Mouse (Mus musculus) neutrophil, adult 59 days (primary cell): Measurements from ENCODE around the gene Ilkap. TPM values are rescaled to one million over a fixed set of nuclear protein-coding genes. Genes with fewer than 3 reads are reported as not detected.

ENCODE experiments used
- total RNA-seq, 2 experiments: library from RNA; stranded (reverse); gene quantifications; 1 replicate in 1 of 2; 2 replicates in 1 of 2; pipeline ENCODE4 v1.2.4; 2023

Ilkap gene
- total RNA-seq, result 10 to 100 TPM; 50.3 to 58.3 TPM

GRCm38 (mm10) chr1:91398260-91399062 is at the start of gene Ilkap:
Ilkap (minus strand) TSS chr1:91398815.

GRCm38 (mm10) chr1:91413898-91414594 is 15.4 kb upstream of the Ilkap start, which contains the start of gene Hes6:
Hes6 (minus strand) TSS chr1:91414038.

GRCm38 (mm10) chr1:91366215-91367108 is 32.2 kb downstream of the Ilkap start, which contains the start of gene Erfe:
Erfe (plus strand) TSS chr1:91366430.

GRCm38 (mm10) chr1:91350841-91351240 is 47.8 kb downstream of the Ilkap start, which contains the start of gene Klhl30:
Klhl30 (plus strand) TSS chr1:91351016.

Other genes with a start within 250 kb of the Ilkap start
- gene Ramp1, start 219.0 kb downstream of the Ilkap start, total RNA-seq, result 10 to 100 TPM; 31.8 to 32.4 TPM
- gene Ube2f, start 148.5 kb downstream of the Ilkap start, total RNA-seq, result 10 to 100 TPM; 51.7 to 51.9 TPM
- gene Scly, start 100.5 kb downstream of the Ilkap start, total RNA-seq, result 10 to 100 TPM; 17.9 to 23.8 TPM
- gene Espnl, start 76.7 kb downstream of the Ilkap start, total RNA-seq, result under 1 TPM in 1 of 2 experiments, not detected in 1; 0.09 TPM
- not detected for gene Klhl30, start 47.8 kb downstream of the Ilkap start, total RNA-seq
- gene Erfe, start 32.4 kb downstream of the Ilkap start, total RNA-seq, result under 1 TPM; 0.36 to 0.53 TPM
- 10 to 100 TPM; 19.4 to 25.4 TPM for gene Hes6, start 15.2 kb upstream of the Ilkap start, total RNA-seq
- 10 to 100 TPM; 43.9 to 54.2 TPM for gene Per2, start 60.5 kb upstream of the Ilkap start, total RNA-seq
- 1 to 10 TPM; 1.2 to 2.6 TPM for gene Traf3ip1, start 95.8 kb upstream of the Ilkap start, total RNA-seq
- 10 to 100 TPM; 10.7 to 11.8 TPM for gene Asb1, start 141.7 kb upstream of the Ilkap start, total RNA-seq